In the genomic region with DNA sequence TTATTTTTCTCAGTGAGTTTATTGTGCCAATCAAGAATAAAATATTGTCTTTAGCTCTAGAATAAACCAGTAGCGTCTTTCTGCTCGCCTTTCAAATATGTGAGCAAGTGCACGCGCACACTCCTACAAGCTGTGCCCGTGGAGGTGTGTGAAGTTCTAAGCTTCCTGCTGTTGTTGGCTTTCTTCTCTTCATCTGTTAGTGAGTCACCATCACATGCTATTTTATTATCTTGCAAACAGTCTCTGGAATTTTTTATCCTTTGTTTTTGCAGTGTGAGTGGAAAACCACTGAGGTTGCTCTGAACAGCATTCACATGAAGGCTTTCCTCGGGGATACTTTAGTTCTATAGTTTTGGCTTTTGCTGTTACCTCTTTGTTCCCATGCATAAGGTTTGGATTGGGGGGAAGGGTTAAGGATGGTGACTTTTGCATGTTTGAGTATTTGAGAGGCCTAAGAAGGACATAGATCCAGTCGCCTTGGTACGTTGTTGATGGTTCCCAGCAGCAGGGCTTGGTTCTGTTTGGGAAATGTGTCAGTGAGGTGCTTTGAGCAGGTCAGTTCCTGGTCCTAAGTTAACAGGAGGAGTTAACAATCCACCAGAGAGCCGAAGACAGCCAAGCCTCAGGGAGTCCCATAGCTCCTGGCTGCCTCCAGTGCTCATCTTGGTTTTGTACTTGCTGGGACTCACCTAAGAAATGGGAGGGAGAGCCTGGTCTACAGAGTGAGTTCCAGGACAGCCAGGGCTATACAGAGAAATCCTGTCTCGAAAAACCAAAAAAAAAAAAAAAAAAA, we compare ENCODE assay signal across 9 mouse cellular contexts.
DNase-seq lines count a peak whose midpoint lies in the region; ATAC-seq lines count a peak whose summit lies in the region.
"Had no signal": no experiment of that assay in that cellular context is flagged by ENCODE, and none has a peak within 500 bp of the region (broad histone marks: within the 10 kb centered on the region; RNA-seq: fewer than 3 reads in every experiment).

No protein-coding gene starts in this region.

- 48% methylated on average over 10 of the region's 10 CpGs for WGBS in kidney, embryonic 16.5 days

- ATAC-seq in kidney, embryonic 16.5 days (ENCODE audit: low FRiP score, low TSS enrichment), result no peak
- ATAC-seq in cerebellum, adult (ENCODE audit: insufficient number of reproducible peaks, low FRiP score, low TSS enrichment), result no peak

- peak overlapping the region; percentile 25; the same call in 1 of the 2 replicates for H3K9ac ChIP-seq in kidney, embryonic 16.5 days (replicated peaks; ENCODE audit: low read length)

- H3K36me3 ChIP-seq in kidney, embryonic 16.5 days (ENCODE audit: insufficient read depth, low read length), result peaks cover 4% of the 10 kb centered on the region; the same call in 1 of the 2 replicates

- no peak overlapping the region for H3K4me2 ChIP-seq in kidney, embryonic 16.5 days (replicated peaks; ENCODE audit: low read depth, low read length)

- peak overlapping the region; percentile 97 for H3K27ac ChIP-seq in kidney, embryonic 16.5 days (ENCODE audit: low read length)

- peak; percentile 69 for DNase-seq in kidney, adult 11 months
- no peak for DNase-seq in kidney, postnatal 14 days
- peak; percentile 81 for DNase-seq in 3T3-L1 (ENCODE audit: low read depth, low spot score)
- peak; percentile 51 for DNase-seq in T-cell, adult 2 months (ENCODE audit: low spot score)
- DNase-seq in layer of hippocampus, postnatal 25 days (ENCODE audit: extremely low spot score in 1 of 2, low spot score in 1 of 2), result no peak
- DNase-seq in cerebellum, postnatal 36 days, result no peak

- no peaks in the 10 kb centered on the region for H3K9me3 ChIP-seq in kidney, embryonic 16.5 days (ENCODE audit: low read length)

- H3K4me1 ChIP-seq in kidney, embryonic 16.5 days (ENCODE audit: insufficient read depth, low read length), result peaks cover 62% of the 10 kb centered on the region

- no peak overlapping the region for H3K4me3 ChIP-seq in kidney, embryonic 16.5 days (ENCODE audit: low read length)
- H3K4me3 ChIP-seq: erythroblast, embryonic 14.5 days had no signal

- no peaks in the 10 kb centered on the region for H3K27me3 ChIP-seq in kidney, embryonic 16.5 days (ENCODE audit: insufficient read depth, low read length)

Comparison
In these comparisons a context has a peak if more than half of its experiments do, and no peak if none do; other contexts are left out.
1. DNase-seq: peak in kidney, adult 11 months (single experiment), 3T3-L1 (single experiment) and T-cell, adult 2 months (single experiment); none in kidney, postnatal 14 days (single experiment), layer of hippocampus, postnatal 25 days (0 of 2) and cerebellum, postnatal 36 days (0 of 2).